Mouse (Mus musculus) frontal cortex, postnatal 14 days (tissue): ENCODE data around the gene Gins2.

Source experiments
- DNase-seq, 2 experiments: peaks; one replicate each; pipeline ENCODE4 v3.0.0; 2022; ENCODE audit warnings: low spot score in 2 of 2

Gene Gins2

DNA sequence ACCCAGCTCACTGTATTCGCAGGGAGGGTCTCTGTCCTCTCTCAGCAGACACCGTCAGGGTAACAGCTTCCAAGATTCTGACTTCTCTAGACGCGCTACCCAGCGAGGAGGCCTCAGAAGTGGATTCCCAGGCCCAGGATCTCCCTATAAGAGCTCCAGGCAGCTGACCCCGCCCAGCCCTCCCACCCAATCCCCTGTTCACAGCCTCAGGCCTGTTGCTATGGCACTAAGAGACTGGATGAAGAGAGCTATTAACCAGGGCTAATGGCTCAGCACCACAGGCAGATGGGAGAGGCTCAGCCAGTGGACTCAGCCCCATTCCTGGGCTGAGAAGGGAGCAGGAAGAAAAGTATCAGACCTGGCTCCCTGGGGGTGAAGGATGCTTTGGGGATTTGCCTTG is 13.6 kb upstream of the Gins2 start:
- no peak for DNase-seq

DNA sequence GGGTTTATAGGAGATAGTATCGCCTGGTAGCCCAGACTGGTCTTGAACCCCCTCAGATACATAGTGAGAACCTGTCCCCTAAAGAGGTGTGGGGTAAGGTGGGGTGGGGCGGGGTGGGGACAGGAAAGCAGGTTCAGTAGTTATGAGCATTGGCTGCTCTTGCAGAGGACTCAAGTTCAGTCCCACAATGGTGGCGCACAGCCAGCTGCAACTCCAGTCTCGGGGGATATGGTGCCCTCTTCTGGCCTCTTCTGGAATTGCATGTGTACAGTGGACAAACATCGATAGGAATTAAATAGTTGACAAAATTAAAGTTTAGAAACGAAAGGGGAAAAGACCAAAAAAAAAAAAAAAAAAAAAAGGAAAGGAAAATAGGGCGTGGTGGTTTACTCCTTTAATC is 10.4 kb upstream of the Gins2 start:
- peak; percentile 59 to 76 for DNase-seq

DNA sequence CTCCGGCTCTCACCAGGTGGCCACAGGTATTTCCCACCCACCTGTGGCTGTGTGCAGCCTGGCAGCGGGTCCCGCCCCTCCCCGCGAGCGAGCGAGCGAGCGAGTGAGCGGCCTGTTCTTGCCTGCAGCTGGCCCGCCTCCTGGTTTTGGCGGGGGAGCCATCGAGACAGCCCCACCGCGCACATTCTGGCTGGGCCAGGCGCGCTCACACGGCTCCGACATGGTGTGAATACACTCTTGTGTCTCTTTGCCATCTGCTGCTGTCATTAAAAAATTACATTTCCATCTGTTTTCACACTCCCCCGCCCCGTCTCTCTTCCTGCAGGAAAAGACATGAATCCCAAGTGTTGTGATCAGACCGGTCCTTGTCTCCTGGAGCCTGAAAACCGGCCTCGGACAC is 9.5 kb upstream of the Gins2 start:
- DNase-seq, result peak; percentile 77

DNA sequence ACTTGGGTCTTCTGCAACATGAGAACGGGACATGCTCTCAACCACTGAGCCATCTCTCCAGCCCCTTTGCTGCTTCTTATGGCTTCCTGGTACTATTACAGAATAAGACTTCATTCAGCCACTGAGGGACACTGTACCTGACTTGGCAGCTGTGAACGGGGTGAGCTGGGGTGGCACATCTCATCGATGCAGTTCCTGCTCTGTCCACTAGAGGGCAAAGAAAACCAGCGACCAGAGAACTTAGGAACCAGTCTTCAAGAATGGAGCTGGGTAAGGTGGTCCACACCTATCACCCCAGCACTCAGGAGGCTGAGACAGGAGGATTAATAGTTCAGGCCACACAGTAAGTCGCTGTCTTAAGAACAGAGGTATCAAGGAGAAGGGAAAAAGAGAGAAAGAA is 6.9 kb upstream of the Gins2 start:
- DNase-seq, result no peak

DNA sequence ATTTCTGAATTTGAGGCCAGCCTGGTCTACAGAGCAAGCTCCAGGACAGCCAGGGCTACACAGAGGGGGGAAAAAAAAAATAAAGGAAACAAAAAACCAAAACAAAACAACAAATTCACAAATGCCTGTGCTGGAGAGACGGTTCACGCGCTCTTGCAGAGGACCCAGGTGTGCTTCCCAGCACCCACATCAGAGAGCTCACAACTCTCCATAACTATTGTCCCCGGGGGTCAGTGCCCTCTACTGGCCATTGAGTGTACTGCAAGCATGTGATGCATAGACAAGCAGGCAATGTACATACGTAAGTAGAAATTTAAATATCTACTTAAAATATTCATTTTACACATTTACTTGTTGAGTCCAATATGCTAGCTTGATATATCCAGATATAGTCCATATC is 5.5 kb upstream of the Gins2 start:
- no peak for DNase-seq

DNA sequence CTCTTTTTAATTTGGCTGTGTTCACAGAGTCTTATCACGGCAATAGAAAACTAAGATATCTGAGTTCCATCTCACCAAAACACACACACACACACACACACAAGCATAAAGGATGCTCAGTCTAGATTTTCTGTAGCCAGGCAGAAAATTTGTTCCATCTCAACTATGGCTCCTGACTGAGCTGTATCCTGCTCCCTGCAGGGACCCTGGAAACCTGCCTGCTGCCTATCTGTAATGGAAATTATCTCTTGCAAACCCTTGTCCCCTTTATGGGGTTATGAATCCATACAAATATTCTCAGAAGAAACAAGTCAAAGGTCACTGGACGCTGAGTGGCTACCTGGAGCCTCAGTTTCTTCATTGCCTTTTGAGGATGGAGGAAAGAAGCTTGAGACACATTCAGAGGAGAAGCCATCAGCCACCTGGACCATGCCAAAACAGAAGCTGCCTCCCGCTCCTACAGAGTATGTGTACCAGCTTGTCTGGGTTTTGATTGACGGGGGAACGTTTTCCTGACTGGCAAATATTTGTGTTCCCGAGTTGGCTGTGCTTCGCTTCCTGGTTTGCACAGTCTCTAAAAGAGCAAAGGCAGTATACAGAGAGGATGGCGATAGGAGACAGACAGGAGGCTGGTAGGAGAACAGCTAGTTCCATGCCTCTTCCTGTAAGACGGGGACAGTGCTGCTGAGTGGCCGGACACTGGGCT is 2.6 kb upstream of the Gins2 start:
- DNase-seq, result no peak

DNA sequence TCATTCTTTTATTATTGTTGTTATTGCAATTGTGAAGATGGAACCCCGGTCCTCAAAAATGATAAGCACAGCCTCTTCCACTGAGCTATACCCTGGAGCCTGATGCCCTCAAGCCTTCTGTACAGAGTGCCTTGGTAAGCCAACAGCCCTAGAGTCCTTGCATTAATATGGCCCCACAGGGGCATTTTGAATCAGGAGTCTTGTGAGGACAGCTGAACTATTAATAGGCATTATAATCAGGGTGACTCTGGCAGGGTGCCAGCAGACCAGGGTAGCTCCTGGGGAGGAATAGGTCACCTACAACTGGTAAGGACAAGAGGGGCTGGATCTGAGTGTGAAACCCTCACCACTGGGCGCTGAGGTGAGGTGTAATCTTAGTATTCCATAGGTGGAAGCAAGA is 817 bp upstream of the Gins2 start:
- no peak for DNase-seq

GRCm38 (mm10) chr8:120585521-120585920 is 3.6 kb downstream of the Gins2 start:
- no peak for DNase-seq

DNA sequence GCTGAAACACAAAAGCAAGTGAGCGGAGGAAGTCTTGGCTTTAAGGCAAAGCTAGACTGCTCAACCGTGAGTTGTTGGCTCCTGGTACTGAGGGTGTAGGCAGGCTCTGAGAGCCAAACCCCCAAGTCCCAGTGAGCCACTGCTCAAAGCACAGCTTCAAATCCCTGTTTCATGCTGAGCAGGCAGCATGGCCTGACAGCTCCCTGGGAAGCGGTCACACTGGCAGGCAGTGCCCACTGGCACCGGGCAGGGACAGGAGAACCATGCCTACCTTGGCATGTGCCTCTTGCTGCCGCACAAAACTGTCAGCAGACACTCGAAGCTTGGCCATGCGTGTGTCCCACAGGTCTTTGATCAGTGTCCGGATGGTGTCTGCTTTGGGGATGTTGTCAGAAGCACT is 7.3 kb downstream of the Gins2 start:
- DNase-seq, result no peak

GRCm38 (mm10) chr8:120581329-120581728 is 7.8 kb downstream of the Gins2 start:
- no peak for DNase-seq

DNA sequence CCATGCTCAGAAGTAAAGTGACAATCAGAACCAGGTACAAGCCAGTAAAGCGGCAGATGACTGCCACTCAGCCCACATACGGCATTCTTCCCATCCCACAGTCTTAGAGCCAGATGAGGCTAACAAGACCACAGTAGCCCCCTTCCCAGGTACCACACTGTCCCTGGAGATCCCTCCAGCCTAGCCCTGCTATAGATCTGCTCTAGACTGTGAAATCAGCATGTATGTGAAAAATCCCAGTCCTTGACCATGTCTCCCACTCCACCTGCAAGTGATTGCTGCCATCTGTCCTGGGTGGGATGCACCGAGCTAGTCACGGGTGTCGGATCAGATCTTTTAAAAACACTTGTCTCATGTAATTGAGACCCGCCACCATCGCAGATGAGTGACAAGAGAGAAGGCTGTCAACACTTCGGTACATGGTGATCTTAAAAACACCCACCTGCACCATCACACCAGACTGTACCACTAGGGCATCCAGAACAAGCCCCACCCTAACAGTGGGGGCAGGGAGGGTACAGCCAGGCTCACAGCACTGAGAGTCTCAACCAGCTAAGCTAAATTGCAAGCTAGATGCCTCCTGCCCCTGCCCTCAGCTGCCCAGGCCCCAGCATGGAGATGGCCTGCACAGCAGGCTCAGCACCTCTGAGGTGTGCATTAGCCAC is 8.6 kb downstream of the Gins2 start:
- no peak for DNase-seq

DNA sequence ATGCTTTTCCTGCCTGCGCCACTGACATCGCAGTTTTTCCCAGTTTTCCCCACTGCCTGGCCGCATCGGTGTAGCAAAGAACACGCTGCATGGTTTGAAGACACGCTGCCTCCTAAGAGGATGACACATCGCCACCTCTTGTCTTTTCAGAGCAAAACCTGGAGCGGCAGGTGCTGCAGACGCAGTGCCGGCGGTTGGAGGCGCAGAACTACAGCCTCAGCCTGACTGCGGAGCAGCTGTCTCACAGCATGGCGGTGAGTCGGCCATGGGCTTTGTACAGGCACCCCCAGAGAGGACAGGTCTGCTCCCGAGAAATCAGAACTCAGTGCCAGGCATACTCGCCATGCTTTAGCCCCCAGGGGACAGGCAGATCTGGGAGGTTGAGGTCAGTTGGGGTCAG is 11.3 kb downstream of the Gins2 start:
- DNase-seq, result no peak

GRCm38 (mm10) chr8:120575801-120576200 is 13.3 kb downstream of the Gins2 start:
- no peak for DNase-seq

GRCm38 (mm10) chr8:120574941-120575340 is 14.2 kb downstream of the Gins2 start:
- no peak for DNase-seq

- DNase-seq, result no peak
Observed at GRCm38 (mm10) chr8:120573866-120574265, 15.2 kb downstream of the Gins2 start.

- DNase-seq, result no peak
Observed at GRCm38 (mm10) chr8:120572534-120572933, 16.6 kb downstream of the Gins2 start.

DNA sequence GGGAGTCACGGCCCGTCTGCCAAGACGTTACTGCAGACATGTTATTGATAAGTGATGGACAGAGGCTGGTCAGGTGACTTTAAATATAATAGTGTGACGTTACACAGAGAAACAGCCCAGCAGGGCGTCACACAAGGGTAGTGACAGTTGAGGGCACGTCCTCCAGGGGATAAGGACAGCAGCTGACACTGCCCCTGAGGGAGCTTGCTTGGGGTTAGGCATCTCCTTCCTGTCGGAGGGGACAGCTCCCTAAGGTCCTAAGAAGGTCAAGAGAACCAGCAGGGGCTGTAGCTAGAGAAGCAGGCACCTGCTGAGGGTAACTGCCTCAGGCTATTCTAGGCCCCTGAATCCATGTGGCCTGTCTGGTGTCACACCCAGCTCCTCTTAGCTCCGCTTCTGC is 17.5 kb downstream of the Gins2 start:
- no peak for DNase-seq

- peak in 1 of 2 experiments; percentile 73 for DNase-seq
Observed at GRCm38 (mm10) chr8:120569939-120570715, 19.0 kb downstream of the Gins2 start.

DNA sequence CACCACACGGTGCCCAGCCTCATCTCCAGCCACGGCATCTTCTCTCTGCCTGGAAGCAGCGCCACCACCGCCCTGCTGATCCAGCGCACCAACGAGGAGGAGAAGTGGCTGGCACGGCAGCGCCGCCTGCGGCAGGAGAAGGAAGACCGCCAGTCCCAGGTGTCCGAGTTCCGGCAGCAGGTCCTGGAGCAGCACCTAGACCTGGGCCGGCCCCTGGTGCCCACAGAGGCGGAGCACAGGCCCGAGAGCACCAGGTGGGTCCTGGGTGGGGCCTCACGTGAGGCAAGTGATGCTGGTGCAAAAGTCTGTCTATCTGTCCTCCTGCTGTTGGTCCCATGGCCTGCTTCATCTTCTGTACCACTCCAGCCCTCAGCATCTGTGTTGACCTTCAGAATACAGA is 20.0 kb downstream of the Gins2 start:
- no peak for DNase-seq

GRCm38 (mm10) chr8:120568164-120568798 is 20.8 kb downstream of the Gins2 start:
- DNase-seq, result no peak

DNA sequence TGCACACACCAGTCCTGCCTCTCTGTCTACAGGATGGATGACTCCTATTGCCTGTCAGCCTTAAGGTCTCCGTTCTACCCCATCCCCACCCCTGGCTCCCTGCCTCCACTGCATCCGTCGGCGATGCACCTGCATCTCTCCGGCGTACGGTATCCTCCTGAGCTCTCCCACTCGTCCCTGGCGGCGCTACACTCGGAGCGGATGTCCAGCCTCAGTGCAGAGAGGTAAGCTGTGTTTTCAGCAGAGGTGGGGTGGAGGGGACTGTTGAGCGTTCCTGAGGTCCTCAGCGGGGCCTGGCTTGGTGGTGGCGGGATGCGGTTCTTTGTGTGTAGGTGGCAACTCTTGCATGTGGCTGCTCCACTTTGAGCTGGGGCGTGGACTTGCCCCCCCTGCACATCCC is 21.4 kb downstream of the Gins2 start:
- no peak for DNase-seq

DNA sequence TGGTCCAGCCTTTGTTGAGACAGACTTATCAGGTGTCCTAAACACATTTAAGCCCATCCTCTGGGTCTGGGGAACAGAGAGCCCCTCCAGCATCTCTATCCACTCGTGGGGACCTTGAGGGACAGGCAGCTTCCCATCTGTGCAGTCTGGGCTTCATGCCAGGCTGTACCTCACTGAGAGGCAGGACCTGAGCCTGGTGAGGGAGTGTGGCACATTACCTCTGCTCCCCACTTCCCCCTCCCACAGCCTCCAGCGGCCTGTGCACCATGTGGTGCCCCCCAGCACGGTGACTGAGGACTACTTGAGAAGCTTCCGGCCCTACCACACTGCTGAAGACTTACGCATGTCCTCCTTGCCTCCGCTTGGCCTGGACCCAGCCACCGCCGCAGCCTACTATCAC is 22.4 kb downstream of the Gins2 start:
- DNase-seq, result no peak
